Mouse (Mus musculus) bone marrow, adult 2 months (tissue): ENCODE measurements around the gene Lrp1. TPM values are rescaled to one million over a fixed set of nuclear protein-coding genes. Genes with fewer than 3 reads are reported as not detected.

Experiments
- H3K27ac ChIP-seq: fragments of 200-500 bp; 2 replicates; pipeline ENCODE4 v1.5.1; 2012; ENCODE audit warnings: low read depth, mild to moderate bottlenecking, control low read depth, inconsistent platforms, low read length; ENCODE audit not compliant: control insufficient read depth, poor library complexity, insufficient read depth
- H3K4me1 ChIP-seq: fragments of 200-500 bp; 2 replicates; pipeline ENCODE4 v1.6.1; 2011; ENCODE audit warnings: low read length; ENCODE audit not compliant: control insufficient read depth, insufficient read depth
- H3K4me3 ChIP-seq: fragments of 200-500 bp; replicated peaks from 2 replicates; pipeline ENCODE3; 2011; ENCODE audit warnings: mild to moderate bottlenecking, low read depth, low read length, control low read depth; ENCODE audit not compliant: control insufficient read depth
- CTCF ChIP-seq: fragments of 200-500 bp; IDR thresholded peaks from 2 replicates; pipeline ENCODE4 v1.5.1; 2011; ENCODE audit warnings: low read length, control low read depth; ENCODE audit not compliant: control insufficient read depth, insufficient read depth
- POLR2A ChIP-seq: fragments of 200-500 bp; IDR thresholded peaks from 2 replicates; pipeline ENCODE4 v1.6.1; 2011; ENCODE audit warnings: low read depth, mild to moderate bottlenecking, control low read depth, low read length, borderline replicate concordance; ENCODE audit not compliant: control insufficient read depth
- WGBS: fragments of 180-500 bp; shearing (Covaris S2); methylation state at CpG from one replicate; pipeline ENCODE4 v1.1.7; 2018; 5-methylcytosine and 5-hydroxymethylcytosine counted together
- polyA plus RNA-seq: library from polyadenylated mRNA; stranded (reverse); fragments of >200 nt; gene quantifications from 2 replicates; pipeline ENCODE4 v1.2.4, GENCODE M21; 2011; ENCODE audit warnings: low replicate concordance; ENCODE audit not compliant: missing spikeins, insufficient read depth, insufficient read length

The Lrp1 gene
- polyA plus RNA-seq, 1 experiment: 48.3 TPM

- peak overlapping the region; percentile 54 for H3K4me3 ChIP-seq
- TF ChIP-seq POLR2A (no peak), CTCF (no peak)
- WGBS: 14% methylated on average over 14 of the region's 14 CpGs
- no peaks in the 10 kb centered on the region; the same call in 1 of the 2 replicates for H3K4me1 ChIP-seq
- H3K27ac ChIP-seq: peak overlapping the region; percentile 65; the same call in 1 of the 2 replicates
These were observed 44.6 kb upstream of the Lrp1 start for GRCm38 (mm10) chr10:127665366-127666181.

DNA sequence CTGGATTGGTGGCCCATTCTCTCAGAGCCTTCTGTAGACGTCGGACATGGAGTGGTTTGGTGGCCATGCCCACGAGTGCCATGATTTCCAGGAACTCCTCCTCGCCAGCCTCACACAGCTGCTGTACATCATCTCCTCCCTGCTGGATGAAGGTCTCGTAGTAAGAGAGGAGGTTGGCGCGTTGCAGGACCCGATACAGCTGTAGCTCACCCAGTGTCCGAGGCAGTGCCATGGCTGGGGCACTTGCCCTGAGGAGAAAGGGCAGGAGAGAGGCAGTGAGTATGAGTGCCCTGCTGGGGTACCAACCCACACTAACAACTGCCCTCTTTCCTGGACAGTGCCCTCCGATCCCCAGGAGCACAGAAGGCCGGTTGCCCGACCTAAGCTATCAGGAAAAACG is 43.9 kb upstream of the Lrp1 start:
- Histone ChIP-seq H3K4me3 (no peak overlapping the region), H3K4me1 (no peaks in the 10 kb centered on the region; the same call in 1 of the 2 replicates), H3K27ac (no peak overlapping the region)
- TF ChIP-seq POLR2A (no peak), CTCF (no peak)
- WGBS: 82% methylated on average over 13 of the region's 13 CpGs

GRCm38 (mm10) chr10:127664166-127664565 is 43.2 kb upstream of the Lrp1 start:
- 89% methylated on average over 16 of the region's 16 CpGs for WGBS
- Histone ChIP-seq H3K27ac (no peak overlapping the region), H3K4me3 (no peak overlapping the region), H3K4me1 (no peaks in the 10 kb centered on the region; the same call in 1 of the 2 replicates)
- TF ChIP-seq POLR2A (no peak), CTCF (no peak)

- 76% methylated on average over 5 of the region's 5 CpGs for WGBS
These were observed 42.6 kb upstream of the Lrp1 start for GRCm38 (mm10) chr10:127663590-127663989.

DNA sequence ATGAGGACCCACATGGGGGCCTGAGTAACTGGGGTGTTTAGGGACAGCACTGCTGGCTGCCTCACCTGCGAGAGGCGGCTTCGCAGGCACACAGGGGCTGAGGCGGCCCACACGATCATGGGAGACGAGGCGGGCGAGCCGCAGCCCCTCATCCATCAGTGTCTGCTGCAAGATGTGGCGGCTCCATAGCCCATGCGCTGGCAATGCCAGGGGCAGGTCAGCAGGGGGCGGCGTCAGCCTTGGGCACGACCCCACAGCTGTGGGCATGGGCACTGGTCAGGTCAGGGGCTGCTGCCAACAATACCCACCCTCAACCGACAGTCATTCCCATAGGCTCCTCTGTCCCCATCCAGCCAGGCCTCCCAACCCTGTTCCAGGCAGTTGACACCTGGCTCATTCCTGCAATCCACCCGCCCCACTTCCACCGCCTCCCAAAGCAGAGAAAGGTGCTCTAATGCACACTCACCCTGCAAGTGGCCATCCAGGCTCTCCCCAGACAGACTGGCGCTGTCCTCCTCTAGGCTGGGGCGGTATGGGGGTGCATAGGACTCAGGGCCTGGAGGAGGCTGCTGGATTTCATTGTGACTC is 41.8 kb upstream of the Lrp1 start:
- Histone ChIP-seq H3K4me3 (no peak overlapping the region), H3K4me1 (no peaks in the 10 kb centered on the region), H3K27ac (peak overlapping the region; percentile 20; the same call in 1 of the 2 replicates)
- TF ChIP-seq POLR2A (no peak), CTCF (peak; percentile 41; the same call in 1 of the 2 replicates)
- 77% methylated on average over 19 of the region's 19 CpGs for WGBS

More at GRCm38 (mm10) chr10:127663590-127663989, 42.6 kb upstream of the Lrp1 start:
- Histone ChIP-seq H3K4me1 (no peaks in the 10 kb centered on the region), H3K4me3 (no peak overlapping the region), H3K27ac (no peak overlapping the region)
- TF ChIP-seq CTCF: no peak
- no peak for TF ChIP-seq POLR2A

GRCm38 (mm10) chr10:127661915-127662663 is 41.1 kb upstream of the Lrp1 start:
- Histone ChIP-seq H3K27ac (peak overlapping the region; percentile 3; the same call in 1 of the 2 replicates), H3K4me1 (no peaks in the 10 kb centered on the region), H3K4me3 (no peak overlapping the region)
- 15% methylated on average over 16 of the region's 16 CpGs for WGBS
- TF ChIP-seq POLR2A (no peak), CTCF (no peak)

DNA sequence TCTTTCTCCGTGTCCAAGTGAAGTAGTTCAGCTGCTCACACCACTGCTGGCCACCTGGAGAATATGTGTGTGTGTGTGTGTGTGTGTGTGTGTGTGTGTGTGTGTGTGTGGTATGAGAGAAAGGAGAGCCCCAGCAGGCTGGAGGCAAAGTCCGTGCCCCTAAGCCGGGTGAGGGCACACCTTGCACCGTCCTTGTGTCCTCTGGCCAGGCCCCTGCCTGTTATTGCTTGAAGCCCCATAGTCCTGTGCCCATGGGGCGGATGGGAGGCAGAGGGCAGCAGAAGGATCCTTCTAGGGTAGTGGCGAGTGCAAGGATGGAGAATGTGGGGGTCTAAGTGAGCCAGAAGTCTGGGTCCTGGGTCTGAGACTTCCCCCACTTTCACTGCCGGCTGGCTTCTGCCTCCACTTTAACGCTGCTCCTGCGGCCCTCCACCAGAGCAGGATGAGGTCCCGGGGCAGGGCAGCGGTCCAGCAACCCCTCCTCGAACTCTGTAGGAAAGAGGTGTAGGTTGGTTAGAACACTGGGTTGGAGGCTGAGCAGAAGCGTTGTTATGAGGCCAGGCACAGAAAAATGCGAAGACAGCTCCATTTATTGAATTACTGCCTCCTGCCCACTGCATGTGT is 40.5 kb upstream of the Lrp1 start:
- no peak overlapping the region for H3K4me3 ChIP-seq
- WGBS: 63% methylated on average over 14 of the region's 14 CpGs
- no peak for TF ChIP-seq CTCF
- TF ChIP-seq POLR2A: no peak
- no peak overlapping the region; the same call in 1 of the 2 replicates for H3K27ac ChIP-seq
- no peaks in the 10 kb centered on the region for H3K4me1 ChIP-seq

GRCm38 (mm10) chr10:127659551-127659950 is 38.6 kb upstream of the Lrp1 start:
- H3K4me3 ChIP-seq: no peak overlapping the region
- TF ChIP-seq CTCF: no peak
- TF ChIP-seq POLR2A: no peak
- H3K27ac ChIP-seq: no peak overlapping the region
- no peaks in the 10 kb centered on the region; the same call in 1 of the 2 replicates for H3K4me1 ChIP-seq
- WGBS: 80% methylated on average over 1 of the region's 1 CpGs
